Mouse (Mus musculus): ENCODE data around the gene Slc8a1.

- TF ChIP-seq HCFC1 (IDR thresholded peaks at IDR 0.05; ENCODE audit: borderline replicate concordance, insufficient read depth, low read length) (no peak), ZNF384 (IDR thresholded peaks at IDR 0.05; ENCODE audit: low read depth, low read length) (no peak), ZC3H11A (IDR thresholded peaks at IDR 0.05; ENCODE audit: borderline replicate concordance, low read depth, low read length) (no peak), CHD2 (IDR thresholded peaks at IDR 0.05; ENCODE audit: low read depth, low read length) (no peak)
These were observed 278.8 kb downstream of the Slc8a1 start for GRCm38 (mm10) chr17:81459379-81459778.

Measured in ES-E14 (cell line).